Mouse (Mus musculus) liver, adult 2 months (tissue): ENCODE data around the gene Hoxa2. TPM values are rescaled to one million over a fixed set of nuclear protein-coding genes. Genes with fewer than 3 reads are reported as not detected.

Experiments used
- DNase-seq: peaks from one replicate; pipeline ENCODE4 v3.0.0-alpha.2; 2011; ENCODE audit warnings: low read depth, low spot score; ENCODE audit errors: extremely low read depth
- H3K27ac ChIP-seq: fragments of 200-500 bp; replicated peaks from 2 replicates; pipeline ENCODE4 v1.5.1; 2012; ENCODE audit warnings: low read depth, mild to moderate bottlenecking, control low read depth, inconsistent platforms, low read length; ENCODE audit not compliant: insufficient read depth
- H3K27me3 ChIP-seq: fragments of 200-500 bp; 2 replicates; pipeline ENCODE4 v1.6.1; 2012; ENCODE audit warnings: mild to moderate bottlenecking, moderate library complexity, low read length, inconsistent platforms; ENCODE audit not compliant: control insufficient read depth, insufficient read depth
- H3K36me3 ChIP-seq: fragments of 200-500 bp; 2 replicates; pipeline ENCODE4 v1.6.1; 2012; ENCODE audit warnings: low read length, inconsistent platforms; ENCODE audit not compliant: control insufficient read depth, insufficient read depth
- H3K4me1 ChIP-seq: fragments of 200-500 bp; 2 replicates; pipeline ENCODE4 v1.6.1; 2011; ENCODE audit warnings: low read length; ENCODE audit not compliant: control insufficient read depth, insufficient read depth
- H3K4me3 ChIP-seq: fragments of 200-500 bp; 2 replicates; pipeline ENCODE4 v1.5.1; 2011; ENCODE audit warnings: low read depth, mild to moderate bottlenecking, control low read depth, low read length, moderate library complexity; ENCODE audit not compliant: insufficient read depth
- H3K79me2 ChIP-seq: fragments of 200-500 bp; 2 replicates; pipeline ENCODE4 v1.6.1; 2012; ENCODE audit warnings: inconsistent platforms, mild to moderate bottlenecking, low read length, moderate library complexity; ENCODE audit not compliant: control insufficient read depth, insufficient read depth
- H3K9ac ChIP-seq: fragments of 200-500 bp; 2 replicates; pipeline ENCODE4 v1.6.1; 2012; ENCODE audit warnings: low read depth, mild to moderate bottlenecking, control low read depth, inconsistent platforms, low read length
- CTCF ChIP-seq: fragments of 200-500 bp; IDR thresholded peaks from 2 replicates; pipeline ENCODE4 v1.5.1; 2011; ENCODE audit warnings: low read depth, low read length, control low read depth
- POLR2A ChIP-seq: fragments of 200-500 bp; IDR thresholded peaks from 2 replicates; pipeline ENCODE4 v1.6.1; 2011; ENCODE audit warnings: low read length, control low read depth; ENCODE audit not compliant: insufficient read depth; ENCODE audit errors: extremely low read depth
- WGBS: fragments of 180-500 bp; shearing (Covaris S2); methylation state at CpG from one replicate; pipeline ENCODE4 v1.1.7; 2018; 5-methylcytosine and 5-hydroxymethylcytosine counted together
- polyA plus RNA-seq: library from polyadenylated mRNA; depleted of rRNA; stranded (reverse); fragments of >200 nt; gene quantifications from 2 replicates; pipeline ENCODE4 v1.2.3, GENCODE M21; 2012
- total RNA-seq: library from RNA; depleted of rRNA; stranded (reverse); fragments of >200 nt; gene quantifications from 2 replicates; pipeline ENCODE4 v1.2.3, GENCODE M21; 2014

The Hoxa2 gene
- total and polyA plus RNA-seq, 2 experiments, result 0.09 to 0.27 TPM

GRCm38 (mm10) chr6:52138576-52138975, 26.1 kb downstream of the Hoxa2 start:
- 73% methylated on average over 10 of the region's 10 CpGs for WGBS

GRCm38 (mm10) chr6:52137841-52138535, 26.6 kb downstream of the Hoxa2 start:
- Histone ChIP-seq H3K36me3 (no peaks in the 10 kb centered on the region), H3K4me1 (no peaks in the 10 kb centered on the region), H3K79me2 (no peaks in the 10 kb centered on the region), H3K27ac (no peak overlapping the region), H3K4me3 (no peak overlapping the region), H3K27me3 (no peaks in the 10 kb centered on the region), H3K9ac (no peak overlapping the region)
- TF ChIP-seq POLR2A (no peak), CTCF (no peak)
- DNase-seq, result no peak
- WGBS, result 79% methylated on average over 9 of the region's 9 CpGs

More at GRCm38 (mm10) chr6:52138576-52138975, 26.1 kb downstream of the Hoxa2 start:
- Histone ChIP-seq H3K27me3 (no peaks in the 10 kb centered on the region), H3K4me3 (no peak overlapping the region), H3K9ac (no peak overlapping the region), H3K36me3 (no peaks in the 10 kb centered on the region), H3K4me1 (no peaks in the 10 kb centered on the region), H3K79me2 (no peaks in the 10 kb centered on the region), H3K27ac (no peak overlapping the region)
- DNase-seq, result no peak
- TF ChIP-seq CTCF (no peak), POLR2A (no peak)

GRCm38 (mm10) chr6:52123673-52124072, 41.0 kb downstream of the Hoxa2 start:
- Histone ChIP-seq H3K36me3 (no peaks in the 10 kb centered on the region), H3K4me1 (no peaks in the 10 kb centered on the region), H3K27me3 (no peaks in the 10 kb centered on the region), H3K79me2 (no peaks in the 10 kb centered on the region), H3K4me3 (no peak overlapping the region), H3K27ac (no peak overlapping the region), H3K9ac (no peak overlapping the region)
- no peak for TF ChIP-seq POLR2A
- no peak for TF ChIP-seq CTCF
- DNase-seq, result no peak
- 83% methylated on average over 4 of the region's 4 CpGs for WGBS

- WGBS, result 63% methylated on average over 3 of the region's 3 CpGs
- H3K27me3 ChIP-seq, result no peaks in the 10 kb centered on the region
These were observed 43.5 kb downstream of the Hoxa2 start for GRCm38 (mm10) chr6:52121173-52121572.

GRCm38 (mm10) chr6:52118903-52119635, 45.6 kb downstream of the Hoxa2 start:
- Histone ChIP-seq H3K27ac (no peak overlapping the region), H3K36me3 (no peaks in the 10 kb centered on the region), H3K27me3 (no peaks in the 10 kb centered on the region; the same call in 1 of the 2 replicates), H3K4me1 (no peaks in the 10 kb centered on the region), H3K79me2 (no peaks in the 10 kb centered on the region), H3K9ac (no peak overlapping the region), H3K4me3 (no peak overlapping the region)
- TF ChIP-seq POLR2A, result no peak
- TF ChIP-seq CTCF, result no peak
- DNase-seq, result no peak
- 51% methylated on average over 6 of the region's 6 CpGs for WGBS

More at GRCm38 (mm10) chr6:52121173-52121572, 43.5 kb downstream of the Hoxa2 start:
- Histone ChIP-seq H3K79me2 (no peaks in the 10 kb centered on the region), H3K27ac (no peak overlapping the region), H3K9ac (no peak overlapping the region), H3K36me3 (no peaks in the 10 kb centered on the region), H3K4me1 (no peaks in the 10 kb centered on the region), H3K4me3 (no peak overlapping the region)
- TF ChIP-seq POLR2A, result no peak
- TF ChIP-seq CTCF, result no peak
- DNase-seq, result no peak
